Mouse (Mus musculus) kidney, embryonic 14.5 days (tissue): ENCODE results near the gene Elovl2. TPM values are rescaled to one million over a fixed set of nuclear protein-coding genes. Genes with fewer than 3 reads are reported as not detected.
"Not testable (repeated sequence)": the region's sequence is repeated elsewhere in the genome, so short reads cannot be mapped to it uniquely, and the experiment has no call there.

Experiments used
- ATAC-seq: fragments of 200-750 bp; cut with Nextera tagmentation; 2 replicates; pipeline ENCODE4 v1.8.0; 2017; ENCODE audit warnings: moderate number of reproducible peaks, mild to moderate bottlenecking, moderate TSS enrichment, moderate library complexity; ENCODE audit not compliant: low FRiP score, low TSS enrichment
- H3K27ac ChIP-seq: fragments of 300-500 bp; sonication (generic); 2 replicates; pipeline ENCODE4 v1.5.1; 2014; ENCODE audit warnings: low read depth, mild to moderate bottlenecking, low read length, moderate library complexity, mixed read lengths
- H3K27me3 ChIP-seq: fragments of 300-500 bp; sonication (generic); 2 replicates; pipeline ENCODE4 v1.6.1; 2014; ENCODE audit warnings: mild to moderate bottlenecking, low read length; ENCODE audit not compliant: control insufficient read depth, insufficient read depth
- H3K36me3 ChIP-seq: fragments of 300-500 bp; sonication (generic); 2 replicates; pipeline ENCODE4 v1.6.1; 2014; ENCODE audit warnings: low read length, mixed read lengths; ENCODE audit not compliant: control insufficient read depth, insufficient read depth
- H3K4me1 ChIP-seq: fragments of 300-500 bp; sonication (generic); 2 replicates; pipeline ENCODE4 v1.6.1; 2014; ENCODE audit warnings: low read length, mixed read lengths; ENCODE audit not compliant: control insufficient read depth, insufficient read depth
- H3K4me2 ChIP-seq: fragments of 300-500 bp; sonication (generic); replicated peaks from 2 replicates; pipeline ENCODE4 v1.6.1; 2014; ENCODE audit warnings: low read depth, mild to moderate bottlenecking, low read length
- H3K4me3 ChIP-seq: fragments of 300-500 bp; sonication (generic); 2 replicates; pipeline ENCODE4 v1.5.1; 2014; ENCODE audit warnings: mild to moderate bottlenecking, low read length
- H3K9ac ChIP-seq: fragments of 300-500 bp; sonication (generic); 2 replicates; pipeline ENCODE4 v1.6.1; 2014; ENCODE audit warnings: low read depth, mild to moderate bottlenecking, low read length, moderate library complexity
- H3K9me3 ChIP-seq: fragments of 300-500 bp; sonication (generic); 2 replicates; pipeline ENCODE4 v1.6.1; 2016; ENCODE audit warnings: low read length; ENCODE audit not compliant: control insufficient read depth
- WGBS: fragments of 180-500 bp; shearing (Covaris S2); extraction: QIAGEN DNeasy Blood & Tissue Kit; methylation state at CpG from one replicate; pipeline ENCODE4 v1.1.7; 2014; 5-methylcytosine and 5-hydroxymethylcytosine counted together
- polyA plus RNA-seq: library from polyadenylated mRNA; unstranded; fragments of >200 nt; fragmentation: Nextera tagmentation; extraction: Ambion mirVana; gene quantifications from 2 replicates; pipeline ENCODE4 v1.2.1, GENCODE M21; 2014

The Elovl2 gene
- polyA plus RNA-seq, 1 experiment from 2014 or later: 13.2 TPM

DNA sequence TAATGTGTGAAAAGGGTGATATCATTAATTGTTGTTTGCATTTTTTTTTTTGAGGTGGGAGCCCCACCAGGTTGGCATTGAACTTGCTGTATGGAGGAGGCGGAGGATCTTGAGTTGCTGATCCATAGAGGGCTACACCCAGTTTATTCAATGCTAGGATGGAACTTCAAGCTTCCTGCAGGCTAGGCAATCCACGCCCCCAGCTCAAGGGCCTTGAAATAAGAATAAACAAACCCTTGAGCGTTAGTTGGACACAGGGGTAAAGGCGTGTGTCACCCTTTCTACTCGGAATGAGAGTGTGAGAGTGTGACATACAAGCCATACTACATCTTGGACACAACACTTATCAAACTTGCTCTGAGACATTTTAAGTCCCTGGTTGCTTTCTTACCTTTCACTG lies 31.5 kb upstream of the Elovl2 start:
- H3K27me3 ChIP-seq: no peaks in the 10 kb centered on the region
- H3K36me3 ChIP-seq: no peaks in the 10 kb centered on the region
- no peak overlapping the region for H3K9ac ChIP-seq
- 55% methylated on average over 5 of the region's 5 CpGs for WGBS
- H3K4me1 ChIP-seq: peaks cover 4% of the 10 kb centered on the region; the same call in 1 of the 2 replicates
- no peak overlapping the region for H3K27ac ChIP-seq
- no peak overlapping the region for H3K4me3 ChIP-seq
- ATAC-seq: no peak
- H3K9me3 ChIP-seq: no peaks in the 10 kb centered on the region
- H3K4me2 ChIP-seq: no peak overlapping the region

DNA sequence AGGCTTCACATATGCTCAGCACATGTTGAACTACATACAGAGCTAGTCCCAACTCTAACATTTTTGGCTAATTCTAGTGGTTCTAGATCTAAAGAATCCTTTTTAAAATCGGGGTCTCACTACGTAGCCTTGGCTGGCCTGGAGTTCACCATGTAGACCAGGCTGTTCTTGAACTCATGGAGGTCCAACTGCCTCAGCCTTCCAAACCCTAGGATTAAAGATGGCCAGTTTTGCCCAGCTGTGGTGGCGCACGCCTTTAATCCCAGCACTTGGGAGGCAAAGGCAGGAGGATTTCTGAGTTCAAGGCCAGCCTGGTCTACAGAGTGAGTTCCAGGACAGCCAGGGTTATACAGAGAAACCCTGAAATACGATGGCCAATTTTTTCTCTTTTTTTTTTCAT lies 31.0 kb upstream of the Elovl2 start:
- H3K9ac ChIP-seq, ATAC-seq, H3K27ac ChIP-seq, H3K27me3 ChIP-seq, H3K9me3 ChIP-seq, H3K36me3 ChIP-seq, H3K4me1 ChIP-seq, H3K4me3 ChIP-seq: not testable (repeated sequence)
- WGBS: 97% methylated on average over 5 of the region's 5 CpGs
- H3K4me2 ChIP-seq: peak overlapping the region; percentile 71; the same call in 1 of the 2 replicates

DNA sequence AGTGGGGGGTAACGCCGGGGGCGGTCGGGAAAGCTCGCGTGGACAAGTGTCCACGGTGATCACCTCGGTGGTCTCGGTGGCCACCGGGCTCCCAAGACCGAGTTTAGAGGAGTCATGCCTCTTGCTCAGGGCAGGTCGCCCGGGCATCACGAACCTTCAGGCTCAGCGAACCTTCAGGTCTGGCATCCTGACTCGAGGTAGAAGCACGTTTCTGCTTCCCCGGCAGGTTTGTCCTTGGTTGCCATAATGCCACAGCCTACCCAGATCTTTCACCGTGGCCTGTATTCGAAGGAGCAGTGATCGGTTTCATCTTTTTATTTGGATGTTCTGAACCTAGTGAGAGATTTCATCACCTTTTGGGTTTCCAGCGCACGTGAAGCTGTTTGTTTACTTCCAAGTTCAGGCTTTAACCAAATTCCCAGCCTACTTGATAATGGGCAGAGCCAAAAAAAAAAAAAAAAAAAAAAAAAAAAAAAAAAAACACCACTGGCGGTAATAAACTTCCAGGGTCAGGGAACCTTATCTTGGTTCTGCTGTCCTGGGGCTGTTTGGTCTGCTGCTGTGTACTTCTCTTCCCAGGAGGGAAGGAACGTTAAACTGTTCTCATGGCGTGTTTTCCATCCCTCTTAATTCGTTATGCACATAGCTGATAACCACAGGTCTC lies 30.2 kb upstream of the Elovl2 start:
- WGBS: 2% methylated on average over 27 of the region's 27 CpGs
- Histone ChIP-seq H3K4me2 (peak overlapping the region; percentile 71), H3K27ac (peak overlapping the region; percentile 76), H3K4me1 (peaks cover 4% of the 10 kb centered on the region; the same call in 1 of the 2 replicates), H3K9me3 (no peaks in the 10 kb centered on the region), H3K4me3 (peak overlapping the region; percentile 79), H3K36me3 (no peaks in the 10 kb centered on the region), H3K27me3 (no peaks in the 10 kb centered on the region), H3K9ac (peak overlapping the region; percentile 83)
- no peak for ATAC-seq

DNA sequence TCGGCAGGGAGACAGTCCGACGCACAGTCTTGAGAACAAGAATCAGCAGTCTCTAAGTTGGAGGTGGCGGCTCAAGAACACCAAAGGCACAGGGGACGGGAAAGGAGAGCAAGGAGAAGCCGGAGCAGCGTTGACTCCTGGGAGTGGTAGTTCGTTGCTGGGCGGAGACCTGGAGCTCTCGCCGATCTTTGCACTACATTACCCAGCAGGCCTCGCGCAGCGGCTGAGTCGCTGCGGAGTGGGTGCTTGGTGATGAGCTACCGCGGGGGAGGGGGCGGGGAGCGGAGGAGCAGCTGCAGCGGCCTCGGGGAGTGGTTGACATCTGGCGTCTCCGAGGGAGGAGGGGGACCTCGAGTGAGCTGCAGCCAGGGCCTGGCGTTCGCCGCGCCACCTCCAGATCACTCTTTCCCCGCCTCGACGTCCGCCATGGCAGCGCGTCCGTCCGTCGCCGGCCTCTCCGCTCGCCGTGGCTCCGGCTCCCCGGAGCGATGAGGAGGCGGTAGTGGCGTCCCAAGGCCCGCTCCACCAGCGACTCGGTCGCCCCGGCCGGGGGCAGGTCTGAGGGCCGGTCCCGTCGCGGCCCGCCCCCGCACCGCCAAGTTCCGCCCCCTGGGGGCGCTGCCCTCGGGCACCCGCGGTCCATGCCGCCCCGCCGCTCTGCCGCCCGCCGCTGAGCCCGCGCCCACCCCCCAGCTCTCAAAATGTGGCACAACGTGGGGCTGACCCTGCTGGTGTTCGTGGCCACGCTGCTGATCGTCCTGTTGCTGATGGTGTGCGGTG lies 29.5 kb upstream of the Elovl2 start, which contains the start of gene Smim13:
Gene Smim13, plus strand, starts transcription at position 307 of the 780 bp plus-strand sequence.
- under 1% methylated on average over 58 of the region's 78 CpGs for WGBS
- Histone ChIP-seq H3K4me1 (peaks cover 4% of the 10 kb centered on the region; the same call in 1 of the 2 replicates), H3K27ac (peak within 1 kb of the TSS; percentile 76), H3K9me3 (no peaks in the 10 kb centered on the region), H3K27me3 (no peaks in the 10 kb centered on the region), H3K36me3 (no peaks in the 10 kb centered on the region), H3K9ac (peak within 1 kb of the TSS; percentile 83), H3K4me3 (peak within 1 kb of the TSS; percentile 79), H3K4me2 (peak within 1 kb of the TSS; percentile 71)
- peak; percentile 97 for ATAC-seq

DNA sequence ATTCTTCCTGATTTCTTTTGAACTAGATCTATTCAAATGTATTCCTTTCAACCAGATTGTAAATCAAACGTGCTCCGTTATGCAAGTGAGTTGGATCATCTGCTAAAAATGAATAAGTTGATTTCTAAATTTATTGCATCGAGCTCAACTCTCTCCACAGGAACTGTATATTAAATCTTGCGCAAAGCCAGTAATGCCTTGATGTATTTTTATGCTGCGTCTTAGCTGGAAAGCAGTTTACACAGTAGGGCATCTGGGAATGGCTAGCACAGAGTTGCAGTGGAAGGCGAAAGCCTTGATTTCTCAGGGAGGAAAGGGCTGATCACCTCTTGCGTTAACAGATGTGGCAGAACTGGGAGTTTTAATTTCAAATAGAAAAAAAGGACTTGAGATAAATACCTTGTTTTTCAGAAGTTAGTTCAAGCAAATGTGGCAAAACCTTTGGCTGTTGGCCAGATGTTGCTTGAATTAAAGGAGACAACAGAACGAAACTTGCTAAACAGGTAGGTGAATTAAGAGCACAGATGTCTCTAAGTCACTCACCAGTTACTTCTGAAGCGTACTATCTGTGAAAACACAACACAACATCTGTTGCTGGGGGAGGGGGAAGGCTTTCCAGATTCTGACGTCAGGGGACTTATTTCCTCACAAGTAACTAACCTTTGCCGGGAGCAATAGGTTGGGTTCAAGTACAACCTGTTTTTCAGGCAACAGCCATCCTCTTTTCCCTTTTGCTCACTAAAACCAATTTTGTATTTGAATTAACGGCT lies 28.7 kb upstream of the Elovl2 start:
- no peak overlapping the region for H3K27ac ChIP-seq
- no peaks in the 10 kb centered on the region for H3K36me3 ChIP-seq
- peak overlapping the region; percentile 58 for H3K9ac ChIP-seq

DNA sequence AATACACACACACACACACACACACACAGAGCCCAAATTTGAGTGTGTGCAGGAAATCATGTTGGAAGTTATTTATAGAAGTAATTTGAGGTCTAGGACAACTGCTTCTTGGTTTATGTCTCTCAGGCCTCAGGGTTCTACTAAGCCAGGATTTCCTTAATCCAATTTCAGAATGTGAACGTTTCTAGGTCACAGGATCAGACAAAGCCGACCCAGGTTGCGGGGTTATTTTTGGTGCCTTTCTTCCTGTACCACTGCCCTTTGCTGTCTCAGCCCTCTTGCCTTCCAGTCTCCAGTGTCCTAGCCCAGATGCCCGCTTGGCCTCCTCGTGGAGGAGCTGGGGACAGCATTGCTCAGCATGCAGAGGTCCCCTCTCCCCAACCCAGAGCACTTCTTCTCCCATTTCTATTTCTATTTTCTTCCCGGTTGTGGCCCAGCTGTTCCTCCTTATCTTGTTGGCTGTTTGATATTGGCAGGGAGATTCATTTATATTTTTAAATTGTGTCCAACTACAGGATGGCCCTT lies 24.2 kb upstream of the Elovl2 start:
- Histone ChIP-seq H3K27me3 (no peaks in the 10 kb centered on the region), H3K4me3 (no peak overlapping the region), H3K9me3 (0 out of 2 replicates have a peak, but pooled peaks cover 3% of the 10 kb centered on the region), H3K9ac (no peak overlapping the region), H3K27ac (no peak overlapping the region), H3K36me3 (no peaks in the 10 kb centered on the region), H3K4me2 (no peak overlapping the region), H3K4me1 (peaks cover 4% of the 10 kb centered on the region; the same call in 1 of the 2 replicates)
- ATAC-seq: no peak
- WGBS: 69% methylated on average over 6 of the region's 6 CpGs

More for the DNA sequence above, 28.7 kb upstream of the Elovl2 start:
- H3K4me2 ChIP-seq: peak overlapping the region; percentile 59
- no peak; the same call in 1 of the 2 replicates for ATAC-seq
- H3K4me1 ChIP-seq: peaks cover 4% of the 10 kb centered on the region; the same call in 1 of the 2 replicates
- no peaks in the 10 kb centered on the region for H3K27me3 ChIP-seq
- H3K9me3 ChIP-seq: no peaks in the 10 kb centered on the region
- WGBS: 46% methylated on average over 12 of the region's 12 CpGs
- H3K4me3 ChIP-seq: peak overlapping the region; percentile 79

DNA sequence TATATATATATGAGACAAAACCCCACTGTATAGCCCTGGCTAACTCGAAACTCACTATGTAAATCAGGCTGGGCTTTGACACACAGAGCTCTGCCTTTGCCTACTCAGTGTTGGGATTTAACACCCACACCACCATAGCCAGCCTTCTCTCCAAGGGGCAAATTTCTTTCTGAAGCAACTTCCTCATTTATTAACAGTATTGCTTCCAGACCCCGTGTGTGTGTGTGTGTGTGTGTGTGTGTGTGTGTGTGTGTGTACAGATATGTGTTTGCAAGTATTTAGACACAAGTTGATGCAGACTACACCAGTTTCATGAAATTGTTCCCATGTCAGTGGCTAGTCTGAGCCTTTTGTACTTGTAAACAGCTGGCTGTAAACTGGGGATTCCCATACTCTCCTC lies 21.4 kb upstream of the Elovl2 start:
- no peak overlapping the region for H3K9ac ChIP-seq

DNA sequence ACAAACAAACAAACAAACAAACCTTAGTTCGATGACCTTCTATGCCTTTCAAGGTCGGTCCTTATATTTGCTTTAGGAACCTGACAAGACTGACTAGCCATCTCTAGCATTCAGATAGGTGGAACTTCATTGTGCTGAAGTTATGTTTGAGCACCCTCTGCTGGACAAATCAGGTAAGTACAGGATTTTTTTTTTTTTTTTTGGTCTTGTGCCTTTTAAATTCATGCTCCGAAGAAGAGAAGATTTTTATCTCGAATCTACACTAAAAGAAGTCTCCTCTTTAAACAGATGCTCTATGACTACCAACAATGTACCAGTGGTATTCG lies 18.6 kb upstream of the Elovl2 start:
- WGBS: 10% methylated on average over 5 of the region's 5 CpGs
- no peak for ATAC-seq
- no peak overlapping the region for H3K9ac ChIP-seq

More for the DNA sequence above, 21.4 kb upstream of the Elovl2 start:
- no peak for ATAC-seq
- 76% methylated on average over 2 of the region's 2 CpGs for WGBS
- Histone ChIP-seq H3K4me1 (no peaks in the 10 kb centered on the region), H3K36me3 (no peaks in the 10 kb centered on the region), H3K4me2 (no peak overlapping the region), H3K9me3 (0 out of 2 replicates have a peak, but pooled peaks cover 3% of the 10 kb centered on the region), H3K27me3 (no peaks in the 10 kb centered on the region), H3K27ac (no peak overlapping the region), H3K4me3 (no peak overlapping the region)

More for the DNA sequence above, 18.6 kb upstream of the Elovl2 start:
- no peaks in the 10 kb centered on the region for H3K4me1 ChIP-seq
- H3K27ac ChIP-seq: no peak overlapping the region
- 0 out of 2 replicates have a peak, but pooled peaks cover 3% of the 10 kb centered on the region for H3K9me3 ChIP-seq
- H3K4me2 ChIP-seq: no peak overlapping the region
- no peak overlapping the region for H3K4me3 ChIP-seq
- no peaks in the 10 kb centered on the region for H3K27me3 ChIP-seq
- no peaks in the 10 kb centered on the region for H3K36me3 ChIP-seq
